Mouse (Mus musculus) myocyte (in vitro differentiated cells): ENCODE data around the gene Chd2. TPM values are rescaled to one million over a fixed set of nuclear protein-coding genes. Genes with fewer than 3 reads are reported as not detected.

Source experiments
- H3K27me3 ChIP-seq: one replicate; pipeline ENCODE4 v1.6.1; 2011; ENCODE audit not compliant: control insufficient read depth, insufficient read depth, insufficient read length
- H3K36me3 ChIP-seq: one replicate; pipeline ENCODE4 v1.6.1; 2011; ENCODE audit not compliant: control insufficient read depth, insufficient read depth
- H3K4me2 ChIP-seq: one replicate; pipeline ENCODE4 v1.6.1; 2011; ENCODE audit warnings: low read depth, control low read depth
- H3K4me3 ChIP-seq: one replicate; pipeline ENCODE4 v1.5.1; 2011; ENCODE audit warnings: mild to moderate bottlenecking, control low read depth, moderate library complexity
- H3K79me2 ChIP-seq: one replicate; pipeline ENCODE4 v1.6.1; 2011; ENCODE audit not compliant: control insufficient read depth, insufficient read depth
- H3ac ChIP-seq: one replicate; pipeline ENCODE4 v1.6.1; 2011; ENCODE audit not compliant: control insufficient read depth, insufficient read length
- CEBPB ChIP-seq: IDR thresholded peaks from 2 replicates; pipeline ENCODE4 v1.6.1; 2011; ENCODE audit warnings: mild to moderate bottlenecking, moderate library complexity; ENCODE audit not compliant: poor library complexity, insufficient read depth, severe bottlenecking
- E2F4 ChIP-seq: IDR thresholded peaks from one replicate; pipeline ENCODE4 v1.6.1; 2011; ENCODE audit warnings: mild to moderate bottlenecking, control low read depth, moderate library complexity; ENCODE audit not compliant: insufficient read depth
- MAX ChIP-seq: IDR thresholded peaks from one replicate; pipeline ENCODE4 v1.6.1; 2011; ENCODE audit warnings: low read depth, mild to moderate bottlenecking, control low read depth
- MYOD1 ChIP-seq, 3 experiments: IDR thresholded peaks; one replicate each; pipeline ENCODE4 v1.6.1; 2011; ENCODE audit warnings: control low read depth in 2 of 3, low read depth in 2 of 3, mild to moderate bottlenecking in 2 of 3, moderate library complexity in 1 of 3; ENCODE audit not compliant: insufficient read length in 2 of 3, control insufficient read depth in 1 of 3
- MYOG ChIP-seq, 3 experiments: IDR thresholded peaks; one replicate each; pipeline ENCODE4 v1.6.1; 2011; ENCODE audit warnings: control low read depth in 2 of 3, low read depth in 2 of 3, mild to moderate bottlenecking in 2 of 3; ENCODE audit not compliant: insufficient read length in 2 of 3, control insufficient read depth in 1 of 3, insufficient read depth in 1 of 3
- POLR2A ChIP-seq: IDR thresholded peaks from one replicate; pipeline ENCODE4 v1.6.1; 2011; ENCODE audit warnings: low read depth, mild to moderate bottlenecking, control low read depth, moderate library complexity; ENCODE audit not compliant: insufficient read length
- POLR2AphosphoS2 ChIP-seq: IDR thresholded peaks from one replicate; pipeline ENCODE4 v1.6.1; 2011; ENCODE audit warnings: low read depth, control low read depth; ENCODE audit not compliant: insufficient read length
- REST ChIP-seq: IDR thresholded peaks from one replicate; pipeline ENCODE4 v1.6.1; 2011; ENCODE audit warnings: mild to moderate bottlenecking, control low read depth, moderate library complexity; ENCODE audit not compliant: insufficient read depth, insufficient read length
- SRF ChIP-seq: IDR thresholded peaks from one replicate; pipeline ENCODE4 v1.6.1; 2011; ENCODE audit warnings: low read depth; ENCODE audit not compliant: control insufficient read depth, insufficient read length
- TCF12 ChIP-seq: IDR thresholded peaks from one replicate; pipeline ENCODE4 v1.6.1; 2011; ENCODE audit warnings: mild to moderate bottlenecking, control low read depth; ENCODE audit not compliant: poor library complexity, insufficient read depth, severe bottlenecking
- TCF3 ChIP-seq: IDR thresholded peaks from one replicate; pipeline ENCODE4 v1.6.1; 2011; ENCODE audit warnings: low read depth, control low read depth; ENCODE audit not compliant: insufficient read length
- USF1 ChIP-seq: IDR thresholded peaks from one replicate; pipeline ENCODE4 v1.6.1; 2011; ENCODE audit warnings: low read depth, mild to moderate bottlenecking, control low read depth, moderate library complexity
- polyA plus RNA-seq: library from polyadenylated mRNA; unstranded; fragments of >200 nt; fragmentation: generic; extraction: Trizol; gene quantifications from one replicate; pipeline ENCODE4 v1.2.1, GENCODE M21; 2012; ENCODE audit warnings: missing spikeins

Gene Chd2
- 7.9 TPM for polyA plus RNA-seq

DNA sequence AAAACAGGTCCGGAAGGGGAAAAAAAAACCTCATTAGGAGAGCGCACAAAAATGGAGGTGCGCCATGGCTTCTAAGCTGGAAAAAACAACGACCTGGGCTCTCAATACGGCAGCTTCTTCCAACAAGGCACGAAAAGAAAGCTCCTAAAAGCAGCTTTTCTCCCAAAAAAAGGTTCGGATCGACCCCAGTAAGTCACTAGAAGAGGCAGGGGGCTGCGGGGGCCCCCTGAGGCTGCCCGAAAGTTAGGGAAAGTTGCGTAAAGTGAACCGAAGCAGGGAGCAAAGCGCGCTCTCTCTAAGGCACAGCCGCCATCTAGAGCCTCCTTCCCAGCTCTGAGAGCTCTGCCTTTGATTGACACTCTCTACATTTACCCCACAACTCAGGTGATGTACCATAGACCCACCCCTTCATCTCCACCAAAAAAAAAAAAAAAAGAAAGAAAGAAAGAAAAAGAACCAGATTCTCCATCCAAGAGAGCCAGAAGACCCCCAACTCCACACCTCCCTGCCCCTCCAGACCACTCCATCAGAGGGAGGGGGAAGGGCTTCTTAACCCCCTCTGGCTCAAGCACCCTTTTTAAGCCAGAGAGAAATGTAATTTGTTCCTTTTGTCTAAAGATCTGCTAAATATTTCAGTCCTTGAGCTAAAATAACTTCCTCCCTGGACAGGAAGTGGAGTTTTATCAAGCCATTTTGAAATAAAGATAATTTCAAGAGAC is at the start of gene Chd2:
Chd2 (minus strand) TSS at position 419 of the 719 bp plus-strand sequence.
- no peaks in the 10 kb centered on the region for H3K27me3 ChIP-seq
- peak within 1 kb of the TSS; percentile 62 for H3K4me3 ChIP-seq
- H3K36me3 ChIP-seq, result peaks cover 28% of the 10 kb centered on the region
- H3K79me2 ChIP-seq, result peaks cover 97% of the 10 kb centered on the region
- TF ChIP-seq MYOD1 (IDR thresholded peaks at IDR 0.05; ENCODE audit: control insufficient read depth in 1 of 3, insufficient read length in 2 of 3, low read depth in 2 of 3) (no peak), MAX (no peak), E2F4 (no peak), TCF3 (no peak), SRF (no peak), REST (no peak), USF1 (no peak), POLR2AphosphoS2 (peak; percentile 83), CEBPB (no peak), POLR2A (peak; percentile 76)
- H3K4me2 ChIP-seq, result peak within 1 kb of the TSS; percentile 85
- no peak within 1 kb of the TSS for H3ac ChIP-seq

DNA sequence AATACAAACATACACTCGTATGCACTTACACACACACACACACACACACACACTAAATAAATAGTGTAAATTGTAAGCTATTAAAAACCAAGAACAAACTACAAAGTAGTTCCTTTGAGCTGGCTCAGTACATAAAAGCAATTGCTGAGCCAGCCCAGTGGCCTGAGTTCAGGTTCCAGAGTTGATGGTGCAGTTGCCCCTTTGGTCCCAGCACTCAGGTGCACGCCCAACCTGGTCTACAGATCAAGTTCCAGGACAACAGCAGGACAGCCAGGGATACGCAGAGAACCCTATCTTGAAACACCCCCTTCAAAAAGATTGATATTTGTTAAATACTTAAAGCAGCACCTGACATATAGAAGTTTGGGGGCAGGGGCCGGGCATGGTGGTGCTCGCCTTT is 49.1 kb upstream of the Chd2 start:
- Histone ChIP-seq H3K79me2 (no peaks in the 10 kb centered on the region), H3K36me3 (no peaks in the 10 kb centered on the region), H3ac (no peak overlapping the region), H3K27me3 (no peaks in the 10 kb centered on the region), H3K4me3 (no peak overlapping the region), H3K4me2 (no peak overlapping the region)
- TF ChIP-seq TCF3, result no peak
- no peak for TF ChIP-seq REST
- no peak for TF ChIP-seq MAX
- TF ChIP-seq USF1, result no peak
- no peak for TF ChIP-seq TCF12
- TF ChIP-seq POLR2AphosphoS2, result no peak
- TF ChIP-seq E2F4, result no peak
- no peak for TF ChIP-seq POLR2A
- no peak for TF ChIP-seq MYOD1 (IDR thresholded peaks at IDR 0.05; ENCODE audit: control insufficient read depth in 1 of 3, insufficient read length in 2 of 3, low read depth in 2 of 3)
- TF ChIP-seq MYOG (IDR thresholded peaks at IDR 0.05; ENCODE audit: control insufficient read depth in 1 of 3, insufficient read depth in 1 of 3, insufficient read length in 2 of 3, low read depth in 2 of 3), result no peak
- no peak for TF ChIP-seq SRF
- TF ChIP-seq CEBPB, result no peak

DNA sequence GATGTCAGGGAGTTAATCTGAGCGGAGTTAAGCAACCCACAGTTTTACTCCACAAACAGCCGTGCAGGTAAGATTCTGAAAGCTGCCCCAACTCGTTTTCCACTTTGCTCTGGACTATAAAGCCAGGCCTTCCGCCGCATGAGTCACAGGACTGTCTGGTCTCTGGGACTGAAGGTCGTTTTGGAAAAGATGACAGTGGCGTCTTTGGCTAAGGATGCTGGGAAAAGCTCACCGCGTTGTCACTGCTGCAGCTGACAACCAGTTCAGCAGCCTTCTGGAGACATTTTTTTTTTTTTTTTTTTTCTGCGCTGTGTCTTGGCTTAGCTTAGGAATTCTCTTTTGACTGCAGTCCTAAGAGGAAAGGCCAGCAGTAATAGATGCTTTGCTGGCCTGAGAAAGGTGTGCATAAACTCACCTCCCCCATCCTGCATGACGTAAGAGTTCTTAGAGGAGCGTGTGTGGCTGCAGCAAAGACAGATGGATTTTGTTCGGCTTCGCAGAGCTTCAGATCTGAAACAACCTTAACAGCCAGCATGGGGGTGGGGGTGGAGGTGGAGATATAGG is 47.7 kb upstream of the Chd2 start:
- H3K4me2 ChIP-seq, result peak overlapping the region; percentile 69
- no peak for TF ChIP-seq MAX
- no peak for TF ChIP-seq MYOD1 (IDR thresholded peaks at IDR 0.05; ENCODE audit: control insufficient read depth in 1 of 3, insufficient read length in 2 of 3, low read depth in 2 of 3)
- no peak for TF ChIP-seq POLR2AphosphoS2
- no peak for TF ChIP-seq USF1
- TF ChIP-seq CEBPB, result no peak
- TF ChIP-seq E2F4, result no peak
- H3K36me3 ChIP-seq, result no peaks in the 10 kb centered on the region
- no peaks in the 10 kb centered on the region for H3K79me2 ChIP-seq
- no peaks in the 10 kb centered on the region for H3K27me3 ChIP-seq
- H3ac ChIP-seq, result no peak overlapping the region
- H3K4me3 ChIP-seq, result no peak overlapping the region

DNA sequence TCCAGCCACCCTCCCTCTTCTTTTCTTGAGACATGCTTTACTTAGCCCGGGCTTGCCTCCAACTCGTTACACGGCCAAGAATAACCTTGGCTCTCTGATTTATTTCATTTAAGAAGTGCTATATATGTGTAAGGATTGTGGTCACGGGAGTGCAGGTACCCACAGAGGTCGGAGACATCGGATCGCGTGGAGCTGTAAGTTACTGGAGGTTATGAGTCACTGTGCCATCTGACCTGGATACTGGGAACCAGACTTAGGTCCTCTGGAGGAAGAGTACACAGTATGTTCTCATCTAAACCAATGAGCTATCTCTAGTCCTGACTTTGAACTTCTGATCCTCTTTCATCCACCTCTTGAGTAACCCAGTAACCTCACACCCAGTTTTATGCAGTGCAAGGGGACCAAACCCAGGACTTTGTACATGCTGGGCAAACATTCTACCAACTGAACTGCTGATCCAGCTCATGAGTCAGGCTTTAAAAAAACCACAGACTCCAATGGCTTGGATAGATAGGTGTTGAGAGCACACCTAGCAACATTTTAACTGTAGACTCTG is 46.8 kb upstream of the Chd2 start:
- Histone ChIP-seq H3K79me2 (no peaks in the 10 kb centered on the region), H3K4me2 (peak overlapping the region; percentile 69), H3ac (no peak overlapping the region), H3K36me3 (no peaks in the 10 kb centered on the region), H3K4me3 (no peak overlapping the region), H3K27me3 (no peaks in the 10 kb centered on the region)
- TF ChIP-seq TCF12, result no peak
- no peak for TF ChIP-seq USF1
- TF ChIP-seq MYOG (IDR thresholded peaks at IDR 0.05; ENCODE audit: control insufficient read depth in 1 of 3, insufficient read depth in 1 of 3, insufficient read length in 2 of 3, low read depth in 2 of 3), result no peak
- TF ChIP-seq SRF, result no peak
- no peak for TF ChIP-seq MAX
- no peak for TF ChIP-seq TCF3
- TF ChIP-seq REST, result no peak
- no peak for TF ChIP-seq POLR2AphosphoS2
- TF ChIP-seq POLR2A, result no peak
- no peak for TF ChIP-seq MYOD1 (IDR thresholded peaks at IDR 0.05; ENCODE audit: control insufficient read depth in 1 of 3, insufficient read length in 2 of 3, low read depth in 2 of 3)

DNA sequence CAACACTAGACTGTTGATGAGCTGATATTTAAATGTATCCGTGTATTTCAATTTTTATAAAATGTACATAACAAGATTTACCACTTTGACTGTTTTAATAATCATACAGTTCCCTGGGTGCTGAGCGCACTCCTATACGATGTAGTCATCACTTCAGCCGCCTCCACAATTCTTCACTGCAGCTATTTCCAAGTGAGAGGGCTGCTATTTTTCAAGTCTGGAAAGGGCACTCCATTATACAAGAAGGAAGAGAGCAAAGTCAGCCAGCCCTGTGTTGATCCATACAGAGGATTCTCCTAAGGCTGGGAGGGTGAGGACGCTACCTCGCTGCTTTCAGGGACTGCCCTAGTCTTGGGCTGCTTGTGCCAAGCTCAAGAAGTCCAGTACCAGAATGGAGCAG is 45.1 kb upstream of the Chd2 start:
- no peaks in the 10 kb centered on the region for H3K79me2 ChIP-seq
- H3K4me3 ChIP-seq, result no peak overlapping the region
- no peak overlapping the region for H3ac ChIP-seq
- H3K36me3 ChIP-seq, result no peaks in the 10 kb centered on the region
- no peak overlapping the region for H3K4me2 ChIP-seq
- TF ChIP-seq MAX (no peak), USF1 (no peak), TCF3 (no peak), POLR2AphosphoS2 (no peak), TCF12 (no peak), POLR2A (no peak), MYOD1 (IDR thresholded peaks at IDR 0.05; ENCODE audit: control insufficient read depth in 1 of 3, insufficient read length in 2 of 3, low read depth in 2 of 3) (no peak), SRF (no peak), MYOG (IDR thresholded peaks at IDR 0.05; ENCODE audit: control insufficient read depth in 1 of 3, insufficient read depth in 1 of 3, insufficient read length in 2 of 3, low read depth in 2 of 3) (no peak), CEBPB (no peak), E2F4 (no peak), REST (no peak)
- H3K27me3 ChIP-seq, result no peaks in the 10 kb centered on the region
